In genomic region chr4:39605046-39605445, GRCm38 (mm10) we compare ENCODE assay signal across 26 mouse cellular contexts.
"Had no signal": no experiment of that assay in that cellular context is flagged by ENCODE, and none has a peak within 500 bp of the region (broad histone marks: within the 10 kb centered on the region; RNA-seq: fewer than 3 reads in every experiment).

No protein-coding gene starts in this region.

- DNase-seq: gastrocnemius, postnatal 14 days; gastrocnemius, postnatal 36 days; heart, adult 11 months; heart, adult 2 months; heart, postnatal 4 days; kidney, adult 18-20 months; kidney, adult 8-10 months; kidney, postnatal 10 days; kidney, postnatal 25 days; kidney, postnatal 4 days; lung, adult 18-20 months had no signal

- H3K27ac ChIP-seq: heart, adult 2 months; heart, embryonic 13.5 days; heart, embryonic 15.5 days; hindbrain, embryonic 10.5 days; hindbrain, embryonic 12.5 days; hindbrain, embryonic 14.5 days; intestine, embryonic 15.5 days; layer of hippocampus, adult 2 months; left cerebral cortex, adult 2 months; limb, embryonic 13.5 days; limb, embryonic 15.5 days; liver, embryonic 12.5 days; liver, embryonic 14.5 days had no signal

- H3K27me3 ChIP-seq: heart, embryonic 13.5 days; heart, embryonic 15.5 days; hindbrain, embryonic 12.5 days; intestine, embryonic 15.5 days; limb, embryonic 13.5 days; limb, embryonic 15.5 days; liver, embryonic 12.5 days had no signal

- H3K36me3 ChIP-seq: heart, embryonic 13.5 days; heart, embryonic 15.5 days; hindbrain, embryonic 10.5 days; hindbrain, embryonic 12.5 days; intestine, embryonic 15.5 days; limb, embryonic 13.5 days; limb, embryonic 15.5 days; liver, embryonic 12.5 days had no signal

- H3K9me3 ChIP-seq: heart, embryonic 13.5 days; heart, embryonic 15.5 days; hindbrain, embryonic 10.5 days; hindbrain, embryonic 12.5 days; intestine, embryonic 15.5 days; limb, embryonic 13.5 days; limb, embryonic 15.5 days; liver, embryonic 12.5 days had no signal

- H3K4me3 ChIP-seq: heart, adult 2 months; heart, embryonic 13.5 days; heart, embryonic 15.5 days; hindbrain, embryonic 10.5 days; hindbrain, embryonic 12.5 days; intestine, embryonic 15.5 days; layer of hippocampus, adult 2 months; left cerebral cortex, adult 2 months; limb, embryonic 13.5 days; limb, embryonic 15.5 days; liver, embryonic 12.5 days had no signal

- H3K4me1 ChIP-seq: heart, embryonic 13.5 days; heart, embryonic 15.5 days; hindbrain, embryonic 10.5 days; hindbrain, embryonic 12.5 days; intestine, embryonic 15.5 days; limb, embryonic 13.5 days; limb, embryonic 15.5 days; liver, embryonic 12.5 days had no signal

- ATAC-seq: hindbrain, embryonic 16.5 days; inflammation-experienced regulatory T-cells, adult 6 months; intestine, embryonic 15.5 days; intestine, postnatal 0 days; liver, embryonic 12.5 days had no signal

- H3K9ac ChIP-seq: heart, embryonic 13.5 days; heart, embryonic 15.5 days; hindbrain, embryonic 12.5 days; hindbrain, embryonic 14.5 days; intestine, embryonic 15.5 days; limb, embryonic 13.5 days; limb, embryonic 15.5 days; liver, embryonic 12.5 days; liver, embryonic 14.5 days had no signal
